Mouse (Mus musculus): ENCODE measurements around the gene Clcn2. TPM values are rescaled to one million over a fixed set of nuclear protein-coding genes. Genes with fewer than 3 reads are reported as not detected.

Clcn2 gene
- polyA plus RNA-seq, 1 experiment from 2014 or later = 24.9 TPM

DNA sequence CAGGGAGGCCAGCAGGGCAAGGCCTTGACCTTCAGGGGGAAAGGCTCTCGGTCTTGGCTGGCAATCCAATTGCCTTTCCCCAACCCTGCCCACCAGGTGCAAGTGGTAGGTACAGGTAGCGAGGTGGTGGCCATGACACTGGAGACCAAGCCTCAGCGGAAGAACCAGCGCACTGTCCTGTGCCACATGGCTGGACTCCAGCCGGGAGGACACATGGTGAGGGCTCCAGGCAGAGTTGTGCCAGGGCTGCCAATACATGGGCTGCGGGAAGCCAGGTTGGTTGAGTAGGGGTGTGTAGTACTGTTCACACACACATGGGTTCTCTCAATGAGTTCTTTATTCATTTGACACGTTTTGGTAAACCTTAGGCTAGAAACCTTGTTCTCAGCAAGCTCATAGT, 18.6 kb upstream of the Clcn2 start:
- WGBS = 89% methylated on average over 7 of the region's 7 CpGs
- Histone ChIP-seq H3K9ac (ENCODE audit: low read depth, low read length) (no peak overlapping the region), H3K4me1 (ENCODE audit: control insufficient read depth, insufficient read depth, low read depth, low read length) (peaks cover 12% of the 10 kb centered on the region), H3K4me3 (ENCODE audit: low read length) (no peak overlapping the region), H3K27me3 (replicated peaks; ENCODE audit: control insufficient read depth, insufficient read depth, low read length) (peaks cover 15% of the 10 kb centered on the region), H3K36me3 (ENCODE audit: control insufficient read depth, insufficient read depth, low read length) (peaks cover 13% of the 10 kb centered on the region), H3K9me3 (ENCODE audit: control insufficient read depth, low read length) (no peaks in the 10 kb centered on the region), H3K27ac (ENCODE audit: low read depth, low read length) (no peak overlapping the region), H3K4me2 (ENCODE audit: low read length) (no peak overlapping the region)
- no peak for ATAC-seq

DNA sequence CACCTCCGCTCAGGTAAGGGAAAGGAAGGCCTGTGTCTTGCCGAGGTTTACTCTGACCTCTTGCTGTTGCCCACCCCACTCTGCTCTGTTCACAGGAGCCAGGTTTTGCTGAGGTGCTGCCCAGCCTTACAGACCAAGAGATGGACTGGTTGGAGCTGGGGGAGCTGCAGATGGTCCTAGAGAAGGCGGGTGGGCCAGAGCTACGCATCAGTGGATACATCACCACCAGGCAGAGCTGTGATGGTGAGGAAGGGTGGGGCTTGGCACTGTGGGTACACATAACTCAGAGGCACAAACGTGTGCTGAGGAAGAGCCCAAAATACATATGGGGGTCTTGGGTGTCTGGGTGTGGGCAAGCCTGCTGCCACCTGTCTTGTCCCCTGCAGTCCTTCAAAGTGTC, 18.1 kb upstream of the Clcn2 start:
- peaks cover 15% of the 10 kb centered on the region for H3K27me3 ChIP-seq (replicated peaks; ENCODE audit: control insufficient read depth, insufficient read depth, low read length)
- no peaks in the 10 kb centered on the region for H3K9me3 ChIP-seq (ENCODE audit: control insufficient read depth, low read length)
- H3K4me1 ChIP-seq (ENCODE audit: control insufficient read depth, insufficient read depth, low read depth, low read length) = peaks cover 12% of the 10 kb centered on the region
- no peak overlapping the region for H3K27ac ChIP-seq (ENCODE audit: low read depth, low read length)
- ATAC-seq = no peak
- H3K9ac ChIP-seq (ENCODE audit: low read depth, low read length) = no peak overlapping the region
- H3K4me2 ChIP-seq (ENCODE audit: low read length) = no peak overlapping the region
- WGBS = 80% methylated on average over 5 of the region's 5 CpGs
- peaks cover 13% of the 10 kb centered on the region for H3K36me3 ChIP-seq (ENCODE audit: control insufficient read depth, insufficient read depth, low read length)
- no peak overlapping the region for H3K4me3 ChIP-seq (ENCODE audit: low read length)

DNA sequence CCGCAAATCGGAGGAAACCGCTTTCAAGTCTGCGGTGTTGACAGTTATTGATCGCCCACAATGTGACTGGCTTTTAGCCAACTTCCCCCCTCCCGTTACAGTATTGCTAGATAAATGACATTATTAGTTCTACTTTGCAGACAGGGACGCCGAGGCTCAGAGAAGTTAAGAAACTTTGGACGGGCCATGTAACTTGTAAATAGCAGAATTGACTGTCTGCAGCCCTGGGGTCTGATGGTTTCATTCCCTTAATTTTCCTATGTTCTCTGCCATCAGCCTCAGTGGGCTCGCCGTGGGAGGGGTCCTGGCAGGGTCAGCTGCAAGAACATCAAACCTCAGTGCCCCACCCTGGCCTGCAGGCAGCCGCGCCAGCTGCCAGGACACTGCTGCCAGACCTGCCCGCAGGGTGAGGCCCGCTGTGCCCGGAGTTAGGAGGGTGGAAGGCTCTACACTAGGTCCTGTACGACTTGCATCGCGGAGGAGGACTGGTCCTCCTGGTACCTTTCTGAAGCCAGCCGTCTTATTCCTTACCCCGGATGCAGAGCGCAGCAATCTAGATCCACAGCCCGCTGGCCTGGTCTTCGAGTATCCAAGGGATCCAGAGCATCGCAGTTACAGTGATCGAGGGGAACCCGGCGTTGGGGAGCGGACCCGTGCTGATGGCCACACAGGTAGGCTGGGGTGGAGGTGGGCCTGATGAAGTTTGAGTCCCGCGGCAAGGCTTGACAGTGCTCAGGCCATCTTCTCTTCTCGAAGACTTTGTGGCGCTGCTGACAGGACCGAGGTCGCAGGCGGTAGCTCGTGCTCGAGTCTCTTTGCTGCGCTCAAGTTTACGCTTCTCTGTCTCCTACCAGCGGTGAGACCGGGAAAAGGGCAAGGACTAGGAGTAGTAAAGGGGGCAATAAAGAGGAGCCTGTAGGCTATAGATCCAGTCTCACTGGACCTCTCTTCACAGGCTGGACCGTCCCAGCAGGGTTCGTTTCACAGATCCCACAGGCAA, 16.5 kb upstream of the Clcn2 start, which contains the start of gene Thpo:
Thpo (minus strand) TSS at position 781 of the 1,000 bp plus-strand sequence.
- peak within 1 kb of the TSS; percentile 84 for H3K9ac ChIP-seq (ENCODE audit: low read depth, low read length)
- peaks cover 12% of the 10 kb centered on the region for H3K4me1 ChIP-seq (ENCODE audit: control insufficient read depth, insufficient read depth, low read depth, low read length)
- peak within 1 kb of the TSS; percentile 83 for H3K4me2 ChIP-seq (ENCODE audit: low read length)
- H3K27me3 ChIP-seq (replicated peaks; ENCODE audit: control insufficient read depth, insufficient read depth, low read length) = peaks cover 15% of the 10 kb centered on the region
- H3K4me3 ChIP-seq (ENCODE audit: low read length) = peak within 1 kb of the TSS; percentile 80
- WGBS = 3% methylated on average over 45 of the region's 45 CpGs
- no peak within 1 kb of the TSS; the same call in 1 of the 2 replicates for H3K27ac ChIP-seq (ENCODE audit: low read depth, low read length)
- H3K36me3 ChIP-seq (ENCODE audit: control insufficient read depth, insufficient read depth, low read length) = peaks cover 9% of the 10 kb centered on the region
- ATAC-seq = no peak
- no peaks in the 10 kb centered on the region for H3K9me3 ChIP-seq (ENCODE audit: control insufficient read depth, low read length)

DNA sequence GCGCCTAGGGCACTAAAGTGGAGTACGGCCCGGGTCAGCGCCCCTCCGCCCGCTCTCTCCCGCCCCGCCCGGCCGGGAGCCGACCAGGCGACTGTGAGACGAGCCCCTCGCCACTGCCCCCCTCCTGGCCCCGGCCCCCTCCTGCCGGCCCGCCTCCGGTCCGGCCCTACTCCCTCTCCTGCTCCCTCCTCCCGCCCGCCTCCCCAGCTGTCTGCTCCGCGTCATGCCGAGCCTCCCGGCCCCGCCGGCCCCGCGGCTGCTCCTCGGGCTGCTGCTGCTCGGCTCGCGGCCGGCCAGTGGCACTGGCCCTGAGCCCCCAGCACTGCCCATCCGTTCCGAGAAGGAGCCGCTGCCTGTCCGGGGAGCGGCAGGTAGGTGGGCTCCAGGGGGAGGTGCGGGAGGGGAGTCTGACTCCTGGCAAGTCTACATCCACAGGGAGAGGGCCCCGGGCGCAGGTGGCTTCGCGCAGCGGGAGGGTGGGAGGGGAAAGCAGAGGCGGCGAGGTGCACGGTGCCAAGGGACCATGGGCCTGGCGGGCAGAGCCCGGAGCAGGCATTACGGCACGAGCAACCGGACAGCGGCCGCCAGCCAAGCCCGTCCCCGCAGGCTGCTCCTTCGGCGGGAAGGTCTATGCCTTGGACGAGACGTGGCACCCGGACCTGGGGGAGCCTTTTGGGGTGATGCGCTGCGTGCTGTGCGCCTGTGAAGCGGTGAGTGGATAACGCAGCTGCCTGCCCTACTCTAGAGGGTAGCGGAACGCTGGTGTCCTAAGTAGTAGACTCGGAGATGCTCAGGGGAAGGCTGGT, 15.6 kb upstream of the Clcn2 start, which contains the start of gene Chrd:
Chrd (plus strand) TSS at position 203 of the 806 bp plus-strand sequence.
- peak within 1 kb of the TSS; percentile 83 for H3K4me2 ChIP-seq (ENCODE audit: low read length)
- peaks cover 9% of the 10 kb centered on the region for H3K36me3 ChIP-seq (ENCODE audit: control insufficient read depth, insufficient read depth, low read length)
- peak within 1 kb of the TSS; percentile 84 for H3K9ac ChIP-seq (ENCODE audit: low read depth, low read length)
- peak within 1 kb of the TSS; percentile 80 for H3K4me3 ChIP-seq (ENCODE audit: low read length)
- H3K27me3 ChIP-seq (replicated peaks; ENCODE audit: control insufficient read depth, insufficient read depth, low read length) = peaks cover 15% of the 10 kb centered on the region
- H3K9me3 ChIP-seq (ENCODE audit: control insufficient read depth, low read length) = no peaks in the 10 kb centered on the region
- under 1% methylated on average over 51 of the region's 70 CpGs for WGBS
- H3K4me1 ChIP-seq (ENCODE audit: control insufficient read depth, insufficient read depth, low read depth, low read length) = peaks cover 12% of the 10 kb centered on the region
- ATAC-seq = peak; percentile 76
- peak within 1 kb of the TSS; percentile 81 for H3K27ac ChIP-seq (ENCODE audit: low read depth, low read length)

DNA sequence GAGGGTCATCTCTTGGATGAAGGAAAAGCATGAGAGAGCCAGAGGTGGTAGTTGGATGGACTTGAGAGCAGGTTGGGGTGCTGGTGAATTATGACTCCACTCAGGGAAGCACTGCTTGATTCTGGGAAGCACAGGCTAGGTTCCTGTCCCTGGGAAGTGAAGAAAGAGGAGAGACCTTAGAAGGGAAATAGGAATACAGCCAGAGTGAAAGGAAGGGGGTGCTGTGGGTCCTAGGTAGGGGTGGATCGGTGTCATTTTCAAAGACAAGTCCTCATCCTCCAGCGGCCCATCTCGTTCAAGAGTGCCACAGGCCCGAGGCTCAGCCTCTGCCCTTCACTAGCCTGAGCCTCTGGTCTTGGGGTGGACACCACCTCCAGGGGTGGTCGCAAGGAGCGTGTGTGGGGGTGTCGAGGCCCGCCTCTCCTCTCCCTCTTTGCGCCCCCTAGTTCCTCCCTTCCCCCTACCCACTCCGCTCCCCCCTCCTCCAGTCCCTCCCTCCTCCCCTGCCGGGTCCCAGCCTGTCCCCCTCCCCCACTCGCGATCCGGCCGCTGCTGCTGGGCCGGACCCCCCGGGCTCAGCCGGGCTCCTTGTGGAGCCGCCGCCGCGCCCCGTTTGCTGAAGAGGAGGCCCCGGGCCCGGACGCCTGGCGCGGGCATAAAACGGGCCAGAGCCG, 14.8 kb upstream of the Clcn2 start:
- H3K4me1 ChIP-seq (ENCODE audit: control insufficient read depth, insufficient read depth, low read depth, low read length) = peaks cover 12% of the 10 kb centered on the region
- H3K9ac ChIP-seq (ENCODE audit: low read depth, low read length) = peak overlapping the region; percentile 84
- H3K27ac ChIP-seq (ENCODE audit: low read depth, low read length) = peak overlapping the region; percentile 81
- WGBS = under 1% methylated on average over 13 of the region's 30 CpGs
- ATAC-seq = peak; percentile 51
- H3K36me3 ChIP-seq (ENCODE audit: control insufficient read depth, insufficient read depth, low read length) = peaks cover 9% of the 10 kb centered on the region
- peaks cover 15% of the 10 kb centered on the region for H3K27me3 ChIP-seq (replicated peaks; ENCODE audit: control insufficient read depth, insufficient read depth, low read length)
- H3K9me3 ChIP-seq (ENCODE audit: control insufficient read depth, low read length) = no peaks in the 10 kb centered on the region
- H3K4me3 ChIP-seq (ENCODE audit: low read length) = peak overlapping the region; percentile 80
- peak overlapping the region; percentile 83 for H3K4me2 ChIP-seq (ENCODE audit: low read length)

DNA sequence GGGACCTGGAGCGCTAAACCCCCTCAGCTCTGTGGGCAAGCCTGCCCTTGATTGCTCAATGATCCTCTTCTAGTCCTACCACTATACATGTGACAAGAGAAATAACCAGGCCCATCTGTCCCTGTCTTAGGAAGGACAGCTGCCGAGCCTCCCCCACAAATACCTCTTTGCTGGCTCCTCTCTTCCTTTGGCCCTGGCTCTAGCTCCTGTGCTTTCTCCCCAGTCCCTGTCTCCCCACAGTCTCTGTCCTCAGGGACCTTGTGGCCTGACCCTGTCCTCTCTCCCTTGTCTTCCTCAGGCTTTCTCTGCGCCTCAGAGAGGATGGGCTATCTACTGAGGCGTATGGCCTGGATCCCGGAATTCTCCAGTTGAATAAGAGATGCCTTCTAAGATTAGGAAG, 14.1 kb upstream of the Clcn2 start:
- Histone ChIP-seq H3K4me2 (ENCODE audit: low read length) (no peak overlapping the region), H3K4me3 (ENCODE audit: low read length) (no peak overlapping the region), H3K27me3 (replicated peaks; ENCODE audit: control insufficient read depth, insufficient read depth, low read length) (peaks cover 15% of the 10 kb centered on the region), H3K36me3 (ENCODE audit: control insufficient read depth, insufficient read depth, low read length) (peaks cover 2% of the 10 kb centered on the region; the same call in 1 of the 2 replicates), H3K9me3 (ENCODE audit: control insufficient read depth, low read length) (no peaks in the 10 kb centered on the region), H3K4me1 (ENCODE audit: control insufficient read depth, insufficient read depth, low read depth, low read length) (peaks cover 12% of the 10 kb centered on the region), H3K27ac (ENCODE audit: low read depth, low read length) (no peak overlapping the region), H3K9ac (ENCODE audit: low read depth, low read length) (no peak overlapping the region; the same call in 1 of the 2 replicates)
- no peak for ATAC-seq
- 61% methylated on average over 5 of the region's 5 CpGs for WGBS

DNA sequence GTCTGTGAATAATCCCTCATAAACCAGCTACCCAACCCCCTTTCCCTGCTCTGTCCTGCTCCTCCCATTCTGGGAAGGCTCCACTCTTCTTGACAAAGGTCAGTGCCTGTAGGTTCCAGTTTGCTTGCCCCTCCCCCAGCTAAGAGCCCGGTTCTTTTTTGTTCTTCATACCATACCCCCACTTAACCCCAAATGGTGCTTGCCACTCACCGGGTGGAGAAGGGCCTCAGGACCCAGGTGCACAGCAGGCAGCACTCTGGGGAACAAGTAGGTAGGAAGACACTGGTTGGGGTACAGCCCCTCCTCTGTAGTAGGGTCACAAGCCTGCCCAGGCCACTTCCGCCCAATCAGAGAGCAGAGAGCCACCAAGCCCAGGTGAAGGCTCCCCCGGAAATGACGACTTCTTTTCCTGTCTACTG, 12.8 kb upstream of the Clcn2 start:
- ATAC-seq = no peak
- WGBS = 42% methylated on average over 5 of the region's 5 CpGs
- H3K9ac ChIP-seq (ENCODE audit: low read depth, low read length) = no peak overlapping the region
- no peak overlapping the region for H3K4me2 ChIP-seq (ENCODE audit: low read length)
- no peaks in the 10 kb centered on the region for H3K36me3 ChIP-seq (ENCODE audit: control insufficient read depth, insufficient read depth, low read length)
- peaks cover 6% of the 10 kb centered on the region; the same call in 1 of the 2 replicates for H3K27me3 ChIP-seq (replicated peaks; ENCODE audit: control insufficient read depth, insufficient read depth, low read length)
- H3K27ac ChIP-seq (ENCODE audit: low read depth, low read length) = no peak overlapping the region
- no peak overlapping the region for H3K4me3 ChIP-seq (ENCODE audit: low read length)
- H3K9me3 ChIP-seq (ENCODE audit: control insufficient read depth, low read length) = no peaks in the 10 kb centered on the region
- peaks cover 12% of the 10 kb centered on the region for H3K4me1 ChIP-seq (ENCODE audit: control insufficient read depth, insufficient read depth, low read depth, low read length)

DNA sequence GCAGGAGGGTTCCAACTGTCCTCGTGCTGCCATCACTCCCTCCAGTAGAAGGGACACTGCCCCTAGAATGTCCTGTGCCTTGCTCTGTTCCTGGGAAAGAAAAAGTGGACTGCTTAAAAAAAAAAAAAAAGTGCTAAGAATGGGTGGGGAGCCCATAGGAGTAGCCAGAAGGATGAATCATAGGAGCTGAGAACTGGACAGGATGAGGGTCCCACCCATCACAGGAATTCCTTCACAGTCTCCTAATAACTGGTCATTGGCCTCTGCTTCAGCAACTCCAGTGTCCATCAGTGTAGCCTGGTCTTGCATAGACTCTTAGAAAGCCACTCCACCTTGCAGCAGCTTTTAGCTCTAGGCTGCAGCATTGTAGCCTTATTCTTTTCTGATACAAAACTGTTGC, 8.8 kb upstream of the Clcn2 start:
- Histone ChIP-seq H3K9me3 (ENCODE audit: control insufficient read depth, low read length) (no peaks in the 10 kb centered on the region), H3K4me2 (ENCODE audit: low read length) (no peak overlapping the region), H3K4me1 (ENCODE audit: control insufficient read depth, insufficient read depth, low read depth, low read length) (no peaks in the 10 kb centered on the region), H3K36me3 (ENCODE audit: control insufficient read depth, insufficient read depth, low read length) (no peaks in the 10 kb centered on the region; the same call in 1 of the 2 replicates), H3K9ac (ENCODE audit: low read depth, low read length) (no peak overlapping the region), H3K27ac (ENCODE audit: low read depth, low read length) (no peak overlapping the region), H3K4me3 (ENCODE audit: low read length) (no peak overlapping the region), H3K27me3 (replicated peaks; ENCODE audit: control insufficient read depth, insufficient read depth, low read length) (no peaks in the 10 kb centered on the region; the same call in 1 of the 2 replicates)
- WGBS = 56% methylated on average over 1 of the region's 1 CpGs
- no peak for ATAC-seq

Measured in hindbrain, embryonic 16.5 days (tissue).